Comparison of ENCODE assay signal across 18 mouse cellular contexts in the genomic region with DNA sequence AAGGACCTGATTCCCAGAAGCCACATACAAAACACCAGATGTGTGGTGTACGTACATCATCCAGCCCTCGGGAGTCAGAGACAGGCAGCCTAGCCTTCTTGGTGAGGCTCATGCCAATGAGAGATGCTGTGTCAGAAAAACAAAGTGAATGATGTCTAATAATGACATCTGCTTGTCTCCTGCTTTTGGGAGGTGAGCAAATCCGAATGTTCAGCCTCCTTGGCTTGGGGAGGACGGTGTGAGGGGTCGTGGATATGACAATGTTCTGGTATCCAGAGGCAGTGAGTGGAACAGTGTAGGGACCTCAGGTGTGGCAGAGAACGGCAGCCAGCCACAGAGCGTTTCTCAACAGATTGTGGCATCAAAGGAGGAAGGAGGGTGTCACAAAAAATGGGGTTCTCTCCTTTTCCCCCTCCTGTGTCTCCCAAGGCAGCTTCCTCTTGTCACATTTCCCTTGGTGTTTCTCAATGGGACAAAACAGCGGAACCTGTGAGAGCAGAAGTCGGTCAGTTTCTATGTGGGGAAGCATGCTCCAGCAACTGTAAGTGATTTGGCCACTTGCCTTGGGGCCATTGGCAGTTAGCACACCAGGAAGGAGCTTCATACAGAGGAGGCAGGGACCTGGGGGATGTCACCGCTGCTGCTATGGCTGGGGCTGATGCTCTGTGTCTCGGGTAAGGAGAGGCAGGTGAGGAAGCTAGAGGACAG. TPM values are rescaled to one million over a fixed set of nuclear protein-coding genes. Genes with fewer than 3 reads are reported as not detected.
DNase-seq lines count a peak whose midpoint lies in the region; ATAC-seq lines count a peak whose summit lies in the region.
"Had no signal": no experiment of that assay in that cellular context is flagged by ENCODE, and none has a peak within 500 bp of the region (broad histone marks: within the 10 kb centered on the region; RNA-seq: fewer than 3 reads in every experiment).

Trem3 (plus strand) TSS at position 557 of the 708 bp plus-strand sequence.

- ATAC-seq in liver, embryonic 16.5 days (ENCODE audit: low read depth) = no peak; the same call in 1 of the 2 replicates
- no peak for ATAC-seq in liver, embryonic 12.5 days
- ATAC-seq: forebrain, embryonic 14.5 days had no signal

- no peaks in the 10 kb centered on the region for H3K9me3 ChIP-seq in liver, embryonic 16.5 days (replicated peaks; ENCODE audit: control insufficient read depth, low read length)
- H3K9me3 ChIP-seq in liver, embryonic 12.5 days (replicated peaks) = no peaks in the 10 kb centered on the region
- H3K9me3 ChIP-seq: liver, embryonic 13.5 days; midbrain, embryonic 10.5 days had no signal

- no peak within 1 kb of the TSS for H3K9ac ChIP-seq in liver, embryonic 16.5 days (ENCODE audit: low read depth, low read length)
- no peak within 1 kb of the TSS for H3K9ac ChIP-seq in liver, embryonic 12.5 days
- H3K9ac ChIP-seq: liver, embryonic 13.5 days had no signal

- DNase-seq in testis, postnatal 10 days (ENCODE audit: low spot score) = peak; percentile 38
- DNase-seq in testis, postnatal 14 days (ENCODE audit: low spot score) = no peak
- DNase-seq in lung, postnatal 25 days (ENCODE audit: low spot score) = peak; percentile 48
- peak; percentile 10 for DNase-seq in skeletal muscle tissue, adult 2 months (ENCODE audit: low read depth, low spot score)
- no peak for DNase-seq in urinary bladder, postnatal 36 days (ENCODE audit: low spot score in 2 of 2)
- no peak for DNase-seq in adrenal gland, postnatal 10 days
- DNase-seq: adrenal gland, adult 8-10 months; cerebellum, adult 8-10 months; embryo, embryonic 11 days; kidney, adult 8-10 months; liver, embryonic 13.5 days had no signal

- WGBS in liver, embryonic 16.5 days (ENCODE audit: insufficient replicate concordance) = 50% methylated on average over 11 of the region's 11 CpGs
- 60% methylated on average over 11 of the region's 11 CpGs for WGBS in liver, embryonic 12.5 days (ENCODE audit: insufficient replicate concordance)

- H3K4me2 ChIP-seq in liver, embryonic 16.5 days (ENCODE audit: low read depth, low read length) = no peak within 1 kb of the TSS
- H3K4me2 ChIP-seq in liver, embryonic 12.5 days = no peak within 1 kb of the TSS
- H3K4me2 ChIP-seq: liver, embryonic 13.5 days had no signal

- H3K27ac ChIP-seq in liver, embryonic 16.5 days (ENCODE audit: low read length) = no peak within 1 kb of the TSS
- no peak within 1 kb of the TSS for H3K27ac ChIP-seq in liver, embryonic 12.5 days
- H3K27ac ChIP-seq: liver, embryonic 13.5 days; midbrain, embryonic 10.5 days; stomach, postnatal 0 days had no signal

- H3K27me3 ChIP-seq in liver, embryonic 16.5 days (ENCODE audit: control insufficient read depth, insufficient read depth, low read depth, low read length) = no peaks in the 10 kb centered on the region
- 0 out of 2 replicates have a peak, but pooled peaks cover 4% of the 10 kb centered on the region for H3K27me3 ChIP-seq in liver, embryonic 12.5 days (replicated peaks)
- H3K27me3 ChIP-seq: liver, embryonic 13.5 days had no signal

- H3K36me3 ChIP-seq in liver, embryonic 16.5 days (ENCODE audit: control insufficient read depth, insufficient read depth) = no peaks in the 10 kb centered on the region
- H3K36me3 ChIP-seq in liver, embryonic 12.5 days = no peaks in the 10 kb centered on the region
- H3K36me3 ChIP-seq: liver, embryonic 13.5 days; midbrain, embryonic 10.5 days had no signal

- H3K4me1 ChIP-seq in liver, embryonic 16.5 days (ENCODE audit: control insufficient read depth, low read depth, low read length) = no peaks in the 10 kb centered on the region
- no peaks in the 10 kb centered on the region for H3K4me1 ChIP-seq in liver, embryonic 12.5 days
- H3K4me1 ChIP-seq: liver, embryonic 13.5 days; midbrain, embryonic 10.5 days had no signal

- H3K4me3 ChIP-seq in liver, embryonic 16.5 days (ENCODE audit: low read depth, low read length) = peak within 1 kb of the TSS; percentile 9
- no peak within 1 kb of the TSS for H3K4me3 ChIP-seq in liver, embryonic 12.5 days
- H3K4me3 ChIP-seq: liver, embryonic 13.5 days; midbrain, embryonic 10.5 days had no signal

RNA-seq across cellular contexts. Expression of gene Trem3, which starts in this region (rescaled TPM):
- polyA plus RNA-seq in liver, embryonic 16.5 days (2015; fragmentation: Nextera tagmentation; extraction: Ambion mirVana) = 9.0 TPM in 2 replicates
- 0.77 and 1.3 TPM in 2 replicates for polyA plus RNA-seq in liver, embryonic 12.5 days (2016; fragmentation: Nextera tagmentation; extraction: Ambion mirVana)
- total RNA-seq in adrenal gland, postnatal 10 days (2021) = under 1 TPM; 0.70 to 0.72 TPM
- total RNA-seq: heart, postnatal 36 days; layer of hippocampus, postnatal 10 days had no signal
- polyA plus RNA-seq: forebrain, embryonic 14.5 days; midbrain, embryonic 10.5 days; stomach, postnatal 0 days had no signal

Comparison
In these comparisons a context has a peak if more than half of its experiments do, and no peak if none do; other contexts are left out.
1. DNase-seq: peak in testis, postnatal 10 days (single experiment), lung, postnatal 25 days (single experiment) and skeletal muscle tissue, adult 2 months (single experiment); none in testis, postnatal 14 days (single experiment), urinary bladder, postnatal 36 days (0 of 2) and adrenal gland, postnatal 10 days (single experiment).